In the genomic region with DNA sequence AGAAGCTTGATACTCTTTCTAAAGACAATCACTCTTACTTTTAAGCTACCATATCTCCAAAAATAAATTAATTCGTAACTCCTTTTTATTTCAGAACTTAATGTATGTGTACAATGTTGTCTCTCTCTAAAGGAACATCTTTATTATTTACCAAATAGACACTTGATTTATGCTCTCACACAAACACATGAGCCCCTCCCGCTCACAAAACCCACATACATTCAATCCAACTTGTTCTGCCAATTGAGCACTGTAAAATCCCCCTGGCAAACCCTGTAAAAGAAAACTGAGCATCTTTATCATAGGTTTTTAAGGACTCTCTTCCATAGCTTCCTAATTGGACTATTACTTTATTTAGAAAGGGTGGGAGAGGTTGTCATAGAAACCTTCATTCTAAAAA, we compare ENCODE assay signal across 29 mouse cellular contexts.
A peak's percentile ranks its signal among the peaks of the same experiment; 100 is the strongest.
DNase-seq lines count a peak whose midpoint lies in the region; ATAC-seq lines count a peak whose summit lies in the region.
"Had no signal": no experiment of that assay in that cellular context is flagged by ENCODE, and none has a peak within 500 bp of the region (broad histone marks: within the 10 kb centered on the region; RNA-seq: fewer than 3 reads in every experiment).

No protein-coding gene starts in this region.

- 85% methylated on average over 2 of the region's 2 CpGs for WGBS in hindbrain, embryonic 13.5 days
- 60% methylated on average over 2 of the region's 2 CpGs for WGBS in hindbrain, embryonic 16.5 days
- WGBS in neural tube, embryonic 14.5 days: 67% methylated on average over 2 of the region's 2 CpGs
- 66% methylated on average over 2 of the region's 2 CpGs for WGBS in neural tube, embryonic 15.5 days
- 43% methylated on average over 2 of the region's 2 CpGs for WGBS in forebrain, embryonic 16.5 days

- H3K4me2 ChIP-seq in hindbrain, embryonic 13.5 days: no peak overlapping the region
- no peak overlapping the region for H3K4me2 ChIP-seq in hindbrain, embryonic 16.5 days (ENCODE audit: low read length)
- no peak overlapping the region for H3K4me2 ChIP-seq in neural tube, embryonic 14.5 days (ENCODE audit: low read depth, low read length)
- H3K4me2 ChIP-seq in neural tube, embryonic 15.5 days: no peak overlapping the region
- H3K4me2 ChIP-seq in forebrain, embryonic 16.5 days (ENCODE audit: low read length): no peak overlapping the region
- H3K4me2 ChIP-seq: hindbrain, embryonic 15.5 days; limb, embryonic 15.5 days; liver, embryonic 13.5 days; neural tube, embryonic 13.5 days; stomach, embryonic 15.5 days had no signal

- intact Hi-C loops in left cerebral cortex, postnatal 25 days (cut with DNase I): no loop called here

- no peaks in the 10 kb centered on the region for H3K36me3 ChIP-seq in hindbrain, embryonic 13.5 days
- H3K36me3 ChIP-seq in hindbrain, embryonic 16.5 days (ENCODE audit: control insufficient read depth, insufficient read depth, low read length): no peaks in the 10 kb centered on the region
- H3K36me3 ChIP-seq in neural tube, embryonic 14.5 days (ENCODE audit: control insufficient read depth, insufficient read depth, low read length): no peaks in the 10 kb centered on the region
- H3K36me3 ChIP-seq in neural tube, embryonic 15.5 days: no peaks in the 10 kb centered on the region
- H3K36me3 ChIP-seq in forebrain, embryonic 16.5 days (ENCODE audit: control insufficient read depth, insufficient read depth): no peaks in the 10 kb centered on the region
- H3K36me3 ChIP-seq: hindbrain, embryonic 15.5 days; limb, embryonic 10.5 days; limb, embryonic 15.5 days; liver, embryonic 13.5 days; neural tube, embryonic 13.5 days; stomach, embryonic 15.5 days had no signal

- H3K4me1 ChIP-seq in hindbrain, embryonic 13.5 days (replicated peaks): no peaks in the 10 kb centered on the region
- H3K4me1 ChIP-seq in hindbrain, embryonic 16.5 days (ENCODE audit: control insufficient read depth, insufficient read depth, low read depth, low read length): no peaks in the 10 kb centered on the region
- no peaks in the 10 kb centered on the region for H3K4me1 ChIP-seq in neural tube, embryonic 14.5 days (ENCODE audit: control insufficient read depth, insufficient read depth, low read length)
- no peaks in the 10 kb centered on the region for H3K4me1 ChIP-seq in neural tube, embryonic 15.5 days
- H3K4me1 ChIP-seq in forebrain, embryonic 16.5 days (replicated peaks; ENCODE audit: control insufficient read depth, insufficient read depth, low read length): no peaks in the 10 kb centered on the region
- H3K4me1 ChIP-seq: hindbrain, embryonic 15.5 days; limb, embryonic 10.5 days; limb, embryonic 15.5 days; liver, embryonic 13.5 days; neural tube, embryonic 13.5 days; stomach, embryonic 15.5 days had no signal

- no peak for DNase-seq in left cerebral cortex, postnatal 25 days (ENCODE audit: low spot score in 2 of 2)
- DNase-seq: adrenal gland, postnatal 25 days; B cell, adult 2 months; cerebellum, adult 18-20 months; gastrocnemius, postnatal 14 days; heart, postnatal 14 days; kidney, adult 8-10 months; kidney, postnatal 4 days; layer of hippocampus, postnatal 36 days; liver, embryonic 13.5 days; lung, adult 2 months; lung, postnatal 10 days; right cerebral cortex, postnatal 25 days; thymus, postnatal 25 days had no signal

- H3K27me3 ChIP-seq in hindbrain, embryonic 13.5 days: no peaks in the 10 kb centered on the region
- no peaks in the 10 kb centered on the region for H3K27me3 ChIP-seq in hindbrain, embryonic 16.5 days (replicated peaks; ENCODE audit: control insufficient read depth, insufficient read depth, low read length)
- H3K27me3 ChIP-seq in neural tube, embryonic 14.5 days (ENCODE audit: control insufficient read depth, insufficient read depth, low read length): no peaks in the 10 kb centered on the region
- H3K27me3 ChIP-seq in neural tube, embryonic 15.5 days (replicated peaks): no peaks in the 10 kb centered on the region
- H3K27me3 ChIP-seq in forebrain, embryonic 16.5 days (replicated peaks; ENCODE audit: control insufficient read depth, insufficient read depth, low read length): no peaks in the 10 kb centered on the region
- H3K27me3 ChIP-seq: hindbrain, embryonic 15.5 days; limb, embryonic 15.5 days; liver, embryonic 13.5 days; neural tube, embryonic 13.5 days; stomach, embryonic 15.5 days had no signal

- H3K4me3 ChIP-seq in hindbrain, embryonic 13.5 days: no peak overlapping the region
- no peak overlapping the region for H3K4me3 ChIP-seq in hindbrain, embryonic 16.5 days (ENCODE audit: low read length)
- H3K4me3 ChIP-seq in neural tube, embryonic 14.5 days (ENCODE audit: low read depth, low read length): no peak overlapping the region
- H3K4me3 ChIP-seq in neural tube, embryonic 15.5 days (replicated peaks): no peak overlapping the region
- H3K4me3 ChIP-seq in forebrain, embryonic 16.5 days (replicated peaks; ENCODE audit: low read length): no peak overlapping the region
- H3K4me3 ChIP-seq: erythroblast, embryonic 14.5 days; hindbrain, embryonic 15.5 days; limb, embryonic 10.5 days; limb, embryonic 15.5 days; liver, embryonic 13.5 days; neural tube, embryonic 13.5 days; stomach, embryonic 15.5 days had no signal

- H3K27ac ChIP-seq in hindbrain, embryonic 13.5 days: no peak overlapping the region
- H3K27ac ChIP-seq in hindbrain, embryonic 16.5 days (ENCODE audit: low read depth, low read length): no peak overlapping the region
- H3K27ac ChIP-seq in neural tube, embryonic 14.5 days (ENCODE audit: low read depth, low read length): no peak overlapping the region
- H3K27ac ChIP-seq in neural tube, embryonic 15.5 days (replicated peaks): no peak overlapping the region
- H3K27ac ChIP-seq in forebrain, embryonic 16.5 days (ENCODE audit: low read length): no peak overlapping the region
- H3K27ac ChIP-seq: hindbrain, embryonic 15.5 days; kidney, postnatal 0 days; limb, embryonic 10.5 days; limb, embryonic 15.5 days; liver, embryonic 13.5 days; macrophage; neural tube, embryonic 13.5 days; stomach, embryonic 15.5 days had no signal

- no peaks in the 10 kb centered on the region for H3K9me3 ChIP-seq in hindbrain, embryonic 13.5 days
- H3K9me3 ChIP-seq in hindbrain, embryonic 16.5 days (ENCODE audit: control insufficient read depth, low read length): no peaks in the 10 kb centered on the region
- H3K9me3 ChIP-seq in neural tube, embryonic 14.5 days (ENCODE audit: control insufficient read depth, low read length): no peaks in the 10 kb centered on the region
- no peaks in the 10 kb centered on the region for H3K9me3 ChIP-seq in neural tube, embryonic 15.5 days (replicated peaks)
- no peaks in the 10 kb centered on the region for H3K9me3 ChIP-seq in forebrain, embryonic 16.5 days (ENCODE audit: control insufficient read depth, low read length)
- H3K9me3 ChIP-seq: hindbrain, embryonic 15.5 days; limb, embryonic 10.5 days; limb, embryonic 15.5 days; liver, embryonic 13.5 days; neural tube, embryonic 13.5 days; stomach, embryonic 15.5 days had no signal

- no peak overlapping the region for H3K9ac ChIP-seq in hindbrain, embryonic 13.5 days
- no peak overlapping the region for H3K9ac ChIP-seq in hindbrain, embryonic 16.5 days (ENCODE audit: low read depth, low read length)
- no peak overlapping the region for H3K9ac ChIP-seq in neural tube, embryonic 14.5 days (replicated peaks; ENCODE audit: low read depth, low read length)
- no peak overlapping the region for H3K9ac ChIP-seq in neural tube, embryonic 15.5 days (replicated peaks)
- H3K9ac ChIP-seq in forebrain, embryonic 16.5 days (replicated peaks; ENCODE audit: low read depth, low read length): no peak overlapping the region
- H3K9ac ChIP-seq: hindbrain, embryonic 15.5 days; limb, embryonic 15.5 days; liver, embryonic 13.5 days; neural tube, embryonic 13.5 days; stomach, embryonic 15.5 days had no signal

- ATAC-seq in hindbrain, embryonic 13.5 days (ENCODE audit: low FRiP score): peak; percentile 28; the same call in 1 of the 2 replicates
- no peak for ATAC-seq in hindbrain, embryonic 16.5 days
- ATAC-seq in neural tube, embryonic 14.5 days (ENCODE audit: low read depth): 0 out of 2 replicates have a peak, but pooled peaks have one; percentile 6
- ATAC-seq in neural tube, embryonic 15.5 days (ENCODE audit: low FRiP score): no peak
- ATAC-seq in forebrain, embryonic 16.5 days: peak; percentile 65
- no peak for ATAC-seq in inflammation-experienced regulatory T-cells, adult 6 months
- ATAC-seq: intestine, embryonic 16.5 days had no signal

Comparison
In these comparisons a context has a peak if more than half of its experiments do, and no peak if none do; other contexts are left out.
1. ATAC-seq: peak in hindbrain, embryonic 13.5 days (single experiment), neural tube, embryonic 14.5 days (single experiment) and forebrain, embryonic 16.5 days (single experiment); none in hindbrain, embryonic 16.5 days (single experiment), neural tube, embryonic 15.5 days (single experiment) and inflammation-experienced regulatory T-cells, adult 6 months (single experiment).